Mouse (Mus musculus): Measurements from ENCODE around the gene Pdcd7. TPM values are rescaled to one million over a fixed set of nuclear protein-coding genes. Genes with fewer than 3 reads are reported as not detected.

Pdcd7 gene
- polyA plus RNA-seq, 1 experiment from 2014 or later: 8.9 TPM

GRCm38 (mm10) chr9:65358956-65359480, 13.1 kb downstream of the Pdcd7 start:
- H3K36me3 ChIP-seq: peaks cover 84% of the 10 kb centered on the region
- no peak overlapping the region for H3K4me2 ChIP-seq
- WGBS: 90% methylated on average over 1 of the region's 1 CpGs
- H3K4me1 ChIP-seq: no peaks in the 10 kb centered on the region
- H3K27ac ChIP-seq (replicated peaks): no peak overlapping the region
- H3K9ac ChIP-seq (replicated peaks): no peak overlapping the region
- H3K9me3 ChIP-seq (replicated peaks): no peaks in the 10 kb centered on the region
- no peak for ATAC-seq (ENCODE audit: low FRiP score)
- H3K27me3 ChIP-seq (replicated peaks): no peaks in the 10 kb centered on the region
- H3K4me3 ChIP-seq (replicated peaks): no peak overlapping the region

- WGBS: 92% methylated on average over 16 of the region's 16 CpGs
- no peaks in the 10 kb centered on the region for H3K9me3 ChIP-seq (replicated peaks)
- H3K27ac ChIP-seq (replicated peaks): no peak within 1 kb of the TSS
- H3K4me3 ChIP-seq (replicated peaks): no peak within 1 kb of the TSS
- no peak for ATAC-seq (ENCODE audit: low FRiP score)
- H3K9ac ChIP-seq (replicated peaks): no peak within 1 kb of the TSS
- no peaks in the 10 kb centered on the region for H3K27me3 ChIP-seq (replicated peaks)
- no peaks in the 10 kb centered on the region for H3K4me1 ChIP-seq
- H3K4me2 ChIP-seq: no peak within 1 kb of the TSS
- H3K36me3 ChIP-seq: peaks cover 79% of the 10 kb centered on the region
Measured at GRCm38 (mm10) chr9:65360641-65361448, 14.9 kb downstream of the Pdcd7 start, which contains the start of gene Ubap1l. Gene Ubap1l (plus strand): TSS chr9:65361041.

DNA sequence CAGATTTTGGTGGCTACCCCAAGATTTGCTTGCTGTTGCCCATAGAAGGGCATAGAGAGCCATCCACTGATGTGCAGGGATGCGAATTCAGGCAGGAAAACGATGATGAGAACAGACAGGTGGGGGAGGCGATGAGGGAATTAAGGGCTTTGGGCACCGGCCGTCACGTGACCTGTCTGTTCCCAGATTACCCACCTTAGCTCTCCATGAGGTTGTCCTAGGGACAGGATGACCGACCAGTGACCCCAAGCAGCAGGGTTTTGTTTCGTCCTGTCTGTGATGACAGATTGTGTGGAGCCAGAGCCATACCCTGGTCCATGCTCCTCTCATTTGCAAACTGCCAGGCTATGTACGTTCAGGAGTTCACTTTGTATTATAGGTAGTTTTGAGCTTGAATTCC, 17.8 kb downstream of the Pdcd7 start:
- H3K9me3 ChIP-seq (replicated peaks): no peaks in the 10 kb centered on the region
- peaks cover 57% of the 10 kb centered on the region for H3K36me3 ChIP-seq
- no peaks in the 10 kb centered on the region for H3K27me3 ChIP-seq (replicated peaks)
- no peak for ATAC-seq (ENCODE audit: low FRiP score)
- H3K27ac ChIP-seq (replicated peaks): no peak overlapping the region
- no peak overlapping the region for H3K4me2 ChIP-seq
- no peak overlapping the region for H3K9ac ChIP-seq (replicated peaks)
- H3K4me1 ChIP-seq: no peaks in the 10 kb centered on the region
- WGBS: 65% methylated on average over 9 of the region's 9 CpGs
- H3K4me3 ChIP-seq (replicated peaks): no peak overlapping the region

- Histone ChIP-seq H3K4me3 (replicated peaks) (no peak overlapping the region), H3K9me3 (replicated peaks) (no peaks in the 10 kb centered on the region), H3K36me3 (peaks cover 45% of the 10 kb centered on the region), H3K27me3 (replicated peaks) (no peaks in the 10 kb centered on the region), H3K9ac (replicated peaks) (no peak overlapping the region), H3K27ac (replicated peaks) (no peak overlapping the region), H3K4me1 (no peaks in the 10 kb centered on the region), H3K4me2 (no peak overlapping the region)
- WGBS: 91% methylated on average over 7 of the region's 7 CpGs
- no peak for ATAC-seq (ENCODE audit: low FRiP score)
Measured at GRCm38 (mm10) chr9:65365721-65366120, 19.8 kb downstream of the Pdcd7 start.

GRCm38 (mm10) chr9:65371756-65372155, 25.9 kb downstream of the Pdcd7 start:
- Histone ChIP-seq H3K36me3 (peaks cover 22% of the 10 kb centered on the region), H3K9me3 (replicated peaks) (no peaks in the 10 kb centered on the region), H3K4me2 (no peak overlapping the region), H3K9ac (replicated peaks) (no peak overlapping the region), H3K4me1 (no peaks in the 10 kb centered on the region), H3K27ac (replicated peaks) (no peak overlapping the region), H3K4me3 (replicated peaks) (no peak overlapping the region), H3K27me3 (replicated peaks) (no peaks in the 10 kb centered on the region)
- 83% methylated on average over 24 of the region's 24 CpGs for WGBS
- no peak for ATAC-seq (ENCODE audit: low FRiP score)

GRCm38 (mm10) chr9:65372449-65372848, 26.5 kb downstream of the Pdcd7 start:
- H3K27ac ChIP-seq (replicated peaks): no peak overlapping the region
- H3K9ac ChIP-seq (replicated peaks): no peak overlapping the region
- H3K4me2 ChIP-seq: no peak overlapping the region
- no peak overlapping the region for H3K4me3 ChIP-seq (replicated peaks)
- H3K4me1 ChIP-seq: no peaks in the 10 kb centered on the region
- peaks cover 25% of the 10 kb centered on the region for H3K36me3 ChIP-seq
- H3K9me3 ChIP-seq (replicated peaks): no peaks in the 10 kb centered on the region
- no peak for ATAC-seq (ENCODE audit: low FRiP score)
- no peaks in the 10 kb centered on the region for H3K27me3 ChIP-seq (replicated peaks)
- WGBS: 73% methylated on average over 4 of the region's 4 CpGs

GRCm38 (mm10) chr9:65374468-65375162, 28.7 kb downstream of the Pdcd7 start:
- Histone ChIP-seq H3K27me3 (replicated peaks) (no peaks in the 10 kb centered on the region), H3K36me3 (peaks cover 20% of the 10 kb centered on the region), H3K4me1 (no peaks in the 10 kb centered on the region), H3K4me2 (no peak overlapping the region), H3K9ac (replicated peaks) (no peak overlapping the region), H3K27ac (replicated peaks) (no peak overlapping the region), H3K4me3 (replicated peaks) (no peak overlapping the region), H3K9me3 (replicated peaks) (no peaks in the 10 kb centered on the region)
- no peak for ATAC-seq (ENCODE audit: low FRiP score)
- 90% methylated on average over 5 of the region's 5 CpGs for WGBS

GRCm38 (mm10) chr9:65375163-65375934, 29.4 kb downstream of the Pdcd7 start:
- WGBS: 74% methylated on average over 9 of the region's 9 CpGs
- Histone ChIP-seq H3K27me3 (replicated peaks) (no peaks in the 10 kb centered on the region), H3K4me2 (no peak overlapping the region), H3K9me3 (replicated peaks) (no peaks in the 10 kb centered on the region), H3K4me3 (replicated peaks) (no peak overlapping the region), H3K9ac (replicated peaks) (no peak overlapping the region), H3K27ac (replicated peaks) (no peak overlapping the region), H3K4me1 (no peaks in the 10 kb centered on the region), H3K36me3 (peaks cover 20% of the 10 kb centered on the region)
- ATAC-seq (ENCODE audit: low FRiP score): no peak

- Histone ChIP-seq H3K27me3 (replicated peaks) (no peaks in the 10 kb centered on the region), H3K36me3 (0 out of 2 replicates have a peak, but pooled peaks cover 6% of the 10 kb centered on the region), H3K27ac (replicated peaks) (no peak overlapping the region), H3K4me2 (no peak overlapping the region), H3K9me3 (replicated peaks) (no peaks in the 10 kb centered on the region), H3K4me1 (0 out of 2 replicates have a peak, but pooled peaks cover 4% of the 10 kb centered on the region), H3K9ac (replicated peaks) (no peak overlapping the region), H3K4me3 (replicated peaks) (no peak overlapping the region)
- 86% methylated on average over 4 of the region's 4 CpGs for WGBS
- no peak for ATAC-seq (ENCODE audit: low FRiP score)
Measured at GRCm38 (mm10) chr9:65381017-65381590, 35.2 kb downstream of the Pdcd7 start.

GRCm38 (mm10) chr9:65382031-65382750, 36.3 kb downstream of the Pdcd7 start:
- Histone ChIP-seq H3K9me3 (replicated peaks) (no peaks in the 10 kb centered on the region), H3K4me3 (replicated peaks) (no peak overlapping the region), H3K36me3 (0 out of 2 replicates have a peak, but pooled peaks cover 3% of the 10 kb centered on the region), H3K27ac (replicated peaks) (no peak overlapping the region), H3K4me1 (peaks cover 8% of the 10 kb centered on the region; the same call in 1 of the 2 replicates), H3K9ac (replicated peaks) (no peak overlapping the region), H3K4me2 (no peak overlapping the region), H3K27me3 (replicated peaks) (no peaks in the 10 kb centered on the region)
- ATAC-seq (ENCODE audit: low FRiP score): no peak
- WGBS: 80% methylated on average over 6 of the region's 6 CpGs

- ATAC-seq (ENCODE audit: low FRiP score): no peak
- WGBS: 70% methylated on average over 3 of the region's 3 CpGs
- H3K27me3 ChIP-seq (replicated peaks): no peaks in the 10 kb centered on the region
Measured at GRCm38 (mm10) chr9:65382751-65383097, 36.8 kb downstream of the Pdcd7 start.

More at GRCm38 (mm10) chr9:65382751-65383097, 36.8 kb downstream of the Pdcd7 start:
- no peak overlapping the region for H3K9ac ChIP-seq (replicated peaks)
- no peaks in the 10 kb centered on the region for H3K36me3 ChIP-seq
- H3K9me3 ChIP-seq (replicated peaks): no peaks in the 10 kb centered on the region
- H3K4me3 ChIP-seq (replicated peaks): no peak overlapping the region
- peaks cover 8% of the 10 kb centered on the region; the same call in 1 of the 2 replicates for H3K4me1 ChIP-seq
- no peak overlapping the region for H3K27ac ChIP-seq (replicated peaks)
- H3K4me2 ChIP-seq: no peak overlapping the region
